Mouse (Mus musculus): ENCODE data around the gene Vmn1r174.
"Not testable (repeated sequence)": the region's sequence is repeated elsewhere in the genome, so short reads cannot be mapped to it uniquely, and the experiment has no call there.

The Vmn1r174 gene

GRCm38 (mm10) chr7:23751970-23752369, at the start of gene Vmn1r174:
Gene Vmn1r174, plus strand, starts transcription at chr7:23752270.
- POLR2A ChIA-PET, CTCF ChIA-PET: not testable (repeated sequence)

- POLR2A ChIA-PET, result no interaction called here
These were observed 32.5 kb downstream of the Vmn1r174 start for GRCm38 (mm10) chr7:23784526-23784925.

GRCm38 (mm10) chr7:23810543-23810942, 58.5 kb downstream of the Vmn1r174 start, which contains the start of gene Vmn1r175:
Gene Vmn1r175, minus strand, starts transcription at chr7:23810643.
- CTCF ChIA-PET, POLR2A ChIA-PET: not testable (repeated sequence)

More at GRCm38 (mm10) chr7:23784526-23784925, 32.5 kb downstream of the Vmn1r174 start:
- CTCF ChIA-PET, result no interaction called here

All from embryonic stem cell, embryonic (primary cell).